ENCODE assay signal across 11 mouse cellular contexts in genomic region chr3:89330948-89331347, GRCm38 (mm10). TPM values are rescaled to one million over a fixed set of nuclear protein-coding genes. Genes with fewer than 3 reads are reported as not detected.
DNase-seq lines count a peak whose midpoint lies in the region; ATAC-seq and TF ChIP-seq lines count a peak whose summit lies in the region.
"Had no signal": no experiment of that assay in that cellular context is flagged by ENCODE, and none has a peak within 500 bp of the region (broad histone marks: within the 10 kb centered on the region; RNA-seq: fewer than 3 reads in every experiment).

No protein-coding gene starts in this region.

- 20% methylated on average over 10 of the region's 10 CpGs for WGBS in lung, embryonic 14.5 days
- 12% methylated on average over 10 of the region's 10 CpGs for WGBS in hindbrain, embryonic 12.5 days

- 0 out of 2 replicates have a peak, but pooled peaks cover 2% of the 10 kb centered on the region for H3K4me1 ChIP-seq in lung, embryonic 14.5 days (ENCODE audit: insufficient read depth)
- H3K4me1 ChIP-seq in hindbrain, embryonic 12.5 days: peaks cover 60% of the 10 kb centered on the region

- no peak overlapping the region for H3K9ac ChIP-seq in lung, embryonic 14.5 days
- H3K9ac ChIP-seq in hindbrain, embryonic 12.5 days: no peak overlapping the region

- H3K36me3 ChIP-seq in lung, embryonic 14.5 days (ENCODE audit: insufficient read depth): peaks cover 25% of the 10 kb centered on the region
- peaks cover 15% of the 10 kb centered on the region for H3K36me3 ChIP-seq in hindbrain, embryonic 12.5 days

- H3K27me3 ChIP-seq in lung, embryonic 14.5 days (ENCODE audit: insufficient read depth, low read length): no peaks in the 10 kb centered on the region; the same call in 1 of the 2 replicates
- peaks cover 14% of the 10 kb centered on the region for H3K27me3 ChIP-seq in hindbrain, embryonic 12.5 days

- no peaks in the 10 kb centered on the region for H3K9me3 ChIP-seq in lung, embryonic 14.5 days (ENCODE audit: low read depth, low read length)
- no peaks in the 10 kb centered on the region for H3K9me3 ChIP-seq in hindbrain, embryonic 12.5 days (replicated peaks)

- no peak for ATAC-seq in lung, embryonic 14.5 days (ENCODE audit: insufficient read depth)
- ATAC-seq in common myeloid progenitor, adult 5-6 weeks (replicated peaks; ENCODE audit: low read depth, poor library complexity, severe bottlenecking): 0 out of 2 replicates have a peak, but pooled peaks have one; percentile 28
- ATAC-seq in hindbrain, embryonic 12.5 days (ENCODE audit: low FRiP score): 0 out of 2 replicates have a peak, but pooled peaks have one; percentile 9
- ATAC-seq: Patski had no signal

- no peak overlapping the region for H3K4me3 ChIP-seq in lung, embryonic 14.5 days (ENCODE audit: low read depth, low read length)
- no peak overlapping the region for H3K4me3 ChIP-seq in hindbrain, embryonic 12.5 days

- no peak for TF ChIP-seq CTCF in lung, embryonic 14.5 days (IDR thresholded peaks at IDR 0.05; ENCODE audit: low read depth)

- H3K4me2 ChIP-seq in lung, embryonic 14.5 days: no peak overlapping the region
- no peak overlapping the region for H3K4me2 ChIP-seq in hindbrain, embryonic 12.5 days (replicated peaks)

- DNase-seq in lung, embryonic 14.5 days: peak; percentile 37
- DNase-seq in lung, postnatal 10 days: no peak
- DNase-seq in retina, embryonic 14.5 days (ENCODE audit: low spot score): peak; percentile 76
- no peak for DNase-seq in right cerebral cortex, adult 2 months (ENCODE audit: low spot score in 2 of 2)
- DNase-seq in right cerebral cortex, postnatal 10 days (ENCODE audit: low spot score in 2 of 2): no peak
- DNase-seq: heart, postnatal 10 days; thymus, postnatal 36 days had no signal

- H3K27ac ChIP-seq in lung, embryonic 14.5 days (ENCODE audit: low read depth): no peak overlapping the region
- peak overlapping the region; percentile 41; the same call in 1 of the 2 replicates for H3K27ac ChIP-seq in hindbrain, embryonic 12.5 days
- H3K27ac ChIP-seq: macrophage had no signal

RNA-seq across cellular contexts. Expression of gene Efna4, which starts 6.9 kb away (rescaled TPM):
- 24.6 and 27.0 TPM in 2 replicates for polyA plus RNA-seq in lung, embryonic 14.5 days (2014; fragmentation: Nextera tagmentation; extraction: Ambion mirVana)
- total RNA-seq in common myeloid progenitor, adult 5-6 weeks (2017): 1.7 and 3.8 TPM in 2 replicates
- 20.5 and 21.4 TPM in 2 replicates for polyA plus RNA-seq in hindbrain, embryonic 12.5 days (2016; fragmentation: Nextera tagmentation; extraction: Ambion mirVana)
- polyA plus RNA-seq: macrophage had no signal

RNA-seq across cellular contexts. Expression of gene Efna3, which starts 8.2 kb away (rescaled TPM):
- polyA plus RNA-seq in lung, embryonic 14.5 days (2014; fragmentation: Nextera tagmentation; extraction: Ambion mirVana): 4.7 and 5.8 TPM in 2 replicates
- not detected in 2 replicates for total RNA-seq in common myeloid progenitor, adult 5-6 weeks (2017)
- 21.7 and 22.2 TPM in 2 replicates for polyA plus RNA-seq in hindbrain, embryonic 12.5 days (2016; fragmentation: Nextera tagmentation; extraction: Ambion mirVana)
- polyA plus RNA-seq: macrophage had no signal

RNA-seq across cellular contexts. Expression of gene Adam15, which starts 18.8 kb away (rescaled TPM):
- polyA plus RNA-seq in lung, embryonic 14.5 days (2014; fragmentation: Nextera tagmentation; extraction: Ambion mirVana): 32.7 and 36.7 TPM in 2 replicates
- total RNA-seq in common myeloid progenitor, adult 5-6 weeks (2017): 34.0 and 35.2 TPM in 2 replicates
- 40.3 and 41.9 TPM in 2 replicates for polyA plus RNA-seq in hindbrain, embryonic 12.5 days (2016; fragmentation: Nextera tagmentation; extraction: Ambion mirVana)

RNA-seq across cellular contexts. Expression of gene Dcst2, which starts 30.8 kb away (rescaled TPM):
- polyA plus RNA-seq in lung, embryonic 14.5 days (2014; fragmentation: Nextera tagmentation; extraction: Ambion mirVana): 0.17 TPM in 1 of 2 replicates, not detected in the other
- not detected in 2 replicates for total RNA-seq in common myeloid progenitor, adult 5-6 weeks (2017)
- 0.12 and 0.29 TPM in 2 replicates for polyA plus RNA-seq in hindbrain, embryonic 12.5 days (2016; fragmentation: Nextera tagmentation; extraction: Ambion mirVana)
- polyA plus RNA-seq: macrophage had no signal

RNA-seq across cellular contexts. Expression of gene Dcst1, which starts 34.1 kb away (rescaled TPM):
- polyA plus RNA-seq in lung, embryonic 14.5 days (2014; fragmentation: Nextera tagmentation; extraction: Ambion mirVana): 0.11 TPM in 1 of 2 replicates, not detected in the other
- 0.09 TPM in 1 of 2 replicates, not detected in the other for total RNA-seq in common myeloid progenitor, adult 5-6 weeks (2017)
- polyA plus RNA-seq in hindbrain, embryonic 12.5 days (2016; fragmentation: Nextera tagmentation; extraction: Ambion mirVana): 0.71 and 0.76 TPM in 2 replicates
- polyA plus RNA-seq: macrophage had no signal

Comparison
In these comparisons a context has a peak if more than half of its experiments do, and no peak if none do; other contexts are left out.
1. DNase-seq: peak in lung, embryonic 14.5 days (single experiment) and retina, embryonic 14.5 days (single experiment); none in lung, postnatal 10 days (single experiment), right cerebral cortex, adult 2 months (0 of 2) and right cerebral cortex, postnatal 10 days (0 of 2).